Mouse (Mus musculus) heart, embryonic 13.5 days (tissue): Measurements from ENCODE around the gene Ggact. TPM values are rescaled to one million over a fixed set of nuclear protein-coding genes. Genes with fewer than 3 reads are reported as not detected.

Experiments
- ATAC-seq: fragments of 200-750 bp; cut with Nextera tagmentation; 2 replicates; pipeline ENCODE4 v1.8.0; 2017; ENCODE audit warnings: moderate TSS enrichment; ENCODE audit not compliant: insufficient number of reproducible peaks, low FRiP score, low TSS enrichment; ENCODE audit errors: extremely low read depth
- H3K27ac ChIP-seq: fragments of 300-500 bp; sonication (generic); replicated peaks from 2 replicates; pipeline ENCODE4 v1.5.1; 2015; ENCODE audit warnings: moderate library complexity, mild to moderate bottlenecking, inconsistent platforms
- H3K27me3 ChIP-seq: fragments of 300-500 bp; sonication (generic); replicated peaks from 2 replicates; pipeline ENCODE4 v1.6.1; 2015; ENCODE audit warnings: mild to moderate bottlenecking, inconsistent platforms
- H3K36me3 ChIP-seq: fragments of 300-500 bp; sonication (generic); 2 replicates; pipeline ENCODE4 v1.6.1; 2015; ENCODE audit warnings: mild to moderate bottlenecking, inconsistent platforms
- H3K4me1 ChIP-seq: fragments of 300-500 bp; sonication (generic); 2 replicates; pipeline ENCODE4 v1.6.1; 2015; ENCODE audit warnings: inconsistent platforms
- H3K4me2 ChIP-seq: fragments of 300-500 bp; sonication (generic); 2 replicates; pipeline ENCODE4 v1.6.1; 2015; ENCODE audit warnings: inconsistent platforms, mild to moderate bottlenecking, moderate library complexity
- H3K4me3 ChIP-seq: fragments of 300-500 bp; sonication (generic); 2 replicates; pipeline ENCODE4 v1.5.1; 2015; ENCODE audit warnings: moderate library complexity, mild to moderate bottlenecking, inconsistent platforms
- H3K9ac ChIP-seq: fragments of 300-500 bp; sonication (generic); 2 replicates; pipeline ENCODE4 v1.6.1; 2015; ENCODE audit warnings: inconsistent platforms, mild to moderate bottlenecking, moderate library complexity
- H3K9me3 ChIP-seq: fragments of 300-500 bp; sonication (generic); 2 replicates; pipeline ENCODE4 v1.6.1; 2016; ENCODE audit warnings: inconsistent platforms
- WGBS: fragments of 180-500 bp; shearing (Covaris S2); methylation state at CpG from one replicate; pipeline ENCODE4 v1.1.7; 2015; ENCODE audit warnings: mixed read lengths; 5-methylcytosine and 5-hydroxymethylcytosine counted together
- polyA plus RNA-seq: library from polyadenylated mRNA; unstranded; fragments of >200 nt; fragmentation: Nextera tagmentation; extraction: Ambion mirVana; gene quantifications from 2 replicates; pipeline ENCODE4 v1.2.1, GENCODE M21; 2015

Gene Ggact
- polyA plus RNA-seq: 13.8 and 14.7 TPM in 2 replicates

DNA sequence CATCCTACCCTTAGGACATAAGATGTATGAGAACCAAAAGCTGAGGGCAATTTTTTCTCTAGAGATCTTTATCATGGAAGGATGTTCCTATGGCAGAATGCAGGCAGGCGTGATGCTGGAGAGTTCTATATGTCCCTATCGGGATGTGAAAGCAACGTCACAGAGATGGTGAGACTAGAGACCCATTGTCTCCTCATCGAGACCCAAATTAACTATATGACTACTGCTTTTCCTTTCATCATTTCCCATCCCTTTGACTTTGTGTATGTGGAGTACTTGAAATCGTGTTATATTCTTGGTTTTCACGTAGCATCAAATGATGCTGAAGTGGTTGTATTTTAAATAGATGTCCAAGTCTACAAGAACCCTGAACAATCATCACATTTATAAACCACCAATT is at the start of gene Ggact:
Gene Ggact (minus strand): TSS at position 101 of the 400 bp plus-strand sequence.
- peaks cover 8% of the 10 kb centered on the region for H3K4me1 ChIP-seq
- H3K27me3 ChIP-seq: no peaks in the 10 kb centered on the region
- H3K36me3 ChIP-seq: peaks cover 1% of the 10 kb centered on the region; the same call in 1 of the 2 replicates
- 79% methylated on average over 6 of the region's 6 CpGs for WGBS
- H3K9me3 ChIP-seq: no peaks in the 10 kb centered on the region
- peak within 1 kb of the TSS; percentile 81 for H3K4me3 ChIP-seq
- ATAC-seq: no peak
- H3K27ac ChIP-seq: peak within 1 kb of the TSS; percentile 36
- peak within 1 kb of the TSS; percentile 86 for H3K9ac ChIP-seq
- H3K4me2 ChIP-seq: peak within 1 kb of the TSS; percentile 92

DNA sequence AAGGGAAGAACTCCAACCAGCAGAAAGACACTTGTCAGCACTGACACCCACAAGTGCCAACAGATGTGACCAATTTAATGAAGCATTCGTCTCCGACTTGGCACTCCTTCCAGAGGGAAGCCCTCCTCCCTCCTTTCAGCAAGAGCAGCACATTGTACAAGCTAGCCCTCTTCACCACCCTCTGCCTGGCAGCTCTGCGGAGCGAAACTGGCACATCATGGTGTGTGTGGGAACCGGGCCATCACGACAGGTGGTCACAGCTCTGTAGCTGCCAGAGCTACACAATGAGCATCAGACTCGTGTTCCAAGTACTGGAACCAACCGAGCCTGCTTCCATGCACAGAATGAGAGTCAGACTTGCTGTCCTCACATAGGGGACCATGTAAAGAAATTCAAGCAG is 44.4 kb upstream of the Ggact start:
- peaks cover 18% of the 10 kb centered on the region for H3K36me3 ChIP-seq
- H3K27me3 ChIP-seq: no peaks in the 10 kb centered on the region
- no peak overlapping the region for H3K27ac ChIP-seq
- ATAC-seq: no peak
- H3K4me2 ChIP-seq: no peak overlapping the region
- no peaks in the 10 kb centered on the region for H3K4me1 ChIP-seq
- WGBS: 80% methylated on average over 8 of the region's 8 CpGs
- no peak overlapping the region for H3K4me3 ChIP-seq
- no peaks in the 10 kb centered on the region for H3K9me3 ChIP-seq
- H3K9ac ChIP-seq: no peak overlapping the region

DNA sequence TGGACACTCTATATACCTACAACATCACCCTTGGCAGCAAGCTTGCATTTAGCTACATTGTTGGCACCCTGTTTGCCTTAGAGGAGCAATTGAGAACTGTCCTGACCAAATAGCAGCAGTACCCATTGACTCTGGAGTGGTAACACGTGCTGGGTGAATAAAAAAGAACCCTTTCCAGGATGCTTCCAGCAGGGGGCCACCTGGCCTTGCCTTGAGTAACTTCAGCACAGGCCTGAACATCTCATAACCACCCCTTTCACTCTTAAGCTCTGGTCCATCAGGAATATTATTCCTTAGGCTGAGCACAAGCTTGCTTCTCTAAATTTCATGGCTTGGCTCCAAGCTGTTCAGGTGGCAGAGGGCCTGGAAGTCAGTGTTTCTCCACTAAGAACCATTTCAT is 39.8 kb upstream of the Ggact start:
- Histone ChIP-seq H3K9ac (no peak overlapping the region), H3K27me3 (no peaks in the 10 kb centered on the region), H3K4me2 (no peak overlapping the region), H3K27ac (no peak overlapping the region), H3K36me3 (peaks cover 15% of the 10 kb centered on the region), H3K4me1 (no peaks in the 10 kb centered on the region), H3K4me3 (no peak overlapping the region), H3K9me3 (no peaks in the 10 kb centered on the region)
- 12% methylated on average over 1 of the region's 1 CpGs for WGBS
- ATAC-seq: peak; percentile 46; the same call in 1 of the 2 replicates

DNA sequence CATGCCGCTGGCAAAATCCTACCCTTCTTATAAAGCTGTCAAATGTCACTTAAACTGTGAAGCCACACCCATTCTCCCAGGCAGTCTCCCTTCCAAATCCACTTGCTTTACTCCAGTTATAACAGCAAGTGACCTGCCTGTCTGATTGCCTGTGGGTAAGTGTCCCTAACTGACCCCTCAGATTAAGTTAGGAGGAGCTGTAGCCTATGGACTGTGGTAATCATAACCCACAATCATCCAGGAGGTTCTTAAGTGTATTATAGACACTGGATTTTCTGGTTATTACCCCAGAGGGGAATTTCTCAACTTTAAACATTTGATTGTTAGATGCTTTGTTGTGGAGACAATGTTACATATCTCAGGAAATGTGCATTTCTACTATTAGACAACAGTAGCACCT is 39.0 kb upstream of the Ggact start:
- Histone ChIP-seq H3K27me3 (no peaks in the 10 kb centered on the region), H3K36me3 (peaks cover 16% of the 10 kb centered on the region), H3K9me3 (no peaks in the 10 kb centered on the region), H3K9ac (no peak overlapping the region), H3K27ac (no peak overlapping the region), H3K4me2 (no peak overlapping the region), H3K4me3 (no peak overlapping the region), H3K4me1 (no peaks in the 10 kb centered on the region)
- ATAC-seq: no peak
- WGBS: 84% methylated on average over 1 of the region's 1 CpGs

DNA sequence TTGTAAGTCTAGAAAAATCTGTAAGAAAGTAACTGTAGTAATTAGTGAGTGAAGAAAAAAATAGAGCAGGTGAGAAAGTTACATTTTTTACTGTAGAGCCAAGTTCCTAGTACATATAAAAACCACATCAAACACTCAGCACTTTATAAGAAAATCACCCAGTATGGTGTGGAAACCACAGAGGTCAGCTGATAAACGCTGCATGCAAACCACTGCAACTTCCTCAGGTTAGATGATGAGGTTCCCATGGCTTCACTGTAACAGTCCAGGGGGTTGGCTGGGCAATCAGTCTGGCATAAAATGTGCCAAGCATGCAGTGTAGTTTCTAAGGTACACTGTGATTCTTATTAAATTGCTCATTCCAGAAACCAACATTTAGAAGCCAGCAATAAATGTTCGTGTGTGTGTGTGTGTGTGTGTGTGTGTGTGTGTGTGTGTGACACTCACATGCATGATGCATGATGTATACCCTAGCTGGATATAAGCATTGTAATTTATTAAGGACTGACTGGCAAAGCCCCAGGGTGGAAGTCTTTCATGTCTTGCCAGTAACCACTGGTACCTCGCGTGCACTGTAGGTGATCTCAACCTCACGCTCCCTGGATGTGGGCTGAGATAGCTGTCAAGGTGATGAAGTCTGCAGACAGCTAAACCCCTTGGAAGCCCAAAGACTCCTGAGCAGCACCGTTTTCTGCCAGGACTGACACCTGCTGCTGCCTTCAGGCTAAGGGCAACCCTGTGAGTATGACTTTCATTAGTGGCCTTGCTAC is 38.3 kb upstream of the Ggact start:
- Histone ChIP-seq H3K4me3 (no peak overlapping the region), H3K9me3 (no peaks in the 10 kb centered on the region), H3K27ac (no peak overlapping the region), H3K9ac (no peak overlapping the region), H3K4me2 (no peak overlapping the region), H3K36me3 (peaks cover 18% of the 10 kb centered on the region), H3K4me1 (no peaks in the 10 kb centered on the region), H3K27me3 (no peaks in the 10 kb centered on the region)
- ATAC-seq: no peak
- 82% methylated on average over 6 of the region's 6 CpGs for WGBS

DNA sequence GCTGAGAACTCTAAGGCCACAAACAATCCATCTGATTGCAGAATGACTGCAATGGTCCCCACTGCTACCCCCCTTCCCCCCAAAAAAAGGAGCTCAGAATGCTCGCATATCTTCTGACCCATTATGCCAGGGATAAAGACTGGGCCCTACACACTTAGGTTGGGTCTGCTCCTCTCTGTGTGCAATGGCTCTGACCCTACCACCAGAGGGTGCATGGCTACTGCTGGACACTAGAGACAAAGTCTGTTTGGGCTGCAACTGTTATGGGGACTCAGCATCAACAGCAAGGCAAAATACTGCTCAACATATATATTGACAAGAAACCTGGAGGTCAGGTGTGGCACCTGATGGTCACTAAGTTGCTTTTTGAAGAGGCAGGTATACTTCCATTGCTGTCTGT is 37.4 kb upstream of the Ggact start:
- Histone ChIP-seq H3K4me3 (no peak overlapping the region), H3K9me3 (no peaks in the 10 kb centered on the region), H3K9ac (no peak overlapping the region), H3K4me2 (no peak overlapping the region), H3K27ac (no peak overlapping the region), H3K4me1 (no peaks in the 10 kb centered on the region), H3K27me3 (no peaks in the 10 kb centered on the region), H3K36me3 (peaks cover 21% of the 10 kb centered on the region)
- 81% methylated on average over 1 of the region's 1 CpGs for WGBS
- no peak for ATAC-seq

DNA sequence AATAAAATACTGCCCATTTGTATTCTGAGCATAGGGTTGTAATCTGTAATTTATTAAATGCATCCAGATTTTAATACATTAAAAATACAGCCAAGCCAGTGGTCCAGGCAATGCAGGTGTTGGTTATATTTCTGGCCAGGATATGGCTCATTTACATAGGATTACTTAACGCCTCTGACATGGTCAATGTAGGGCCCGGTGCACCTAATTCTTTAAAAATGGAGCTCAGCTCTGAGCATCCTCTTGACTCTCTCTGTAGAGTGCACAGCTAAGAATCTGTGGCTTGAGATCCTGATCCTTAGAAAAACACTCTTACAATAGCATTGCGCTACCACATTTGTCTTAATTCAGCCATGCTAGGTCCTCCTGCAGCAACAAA is 29.9 kb upstream of the Ggact start:
- no peaks in the 10 kb centered on the region for H3K27me3 ChIP-seq
- H3K4me3 ChIP-seq: no peak overlapping the region
- H3K27ac ChIP-seq: no peak overlapping the region
- peaks cover 49% of the 10 kb centered on the region for H3K36me3 ChIP-seq
- WGBS: 93% methylated on average over 3 of the region's 3 CpGs
- no peak overlapping the region for H3K4me2 ChIP-seq
- no peaks in the 10 kb centered on the region for H3K4me1 ChIP-seq
- no peaks in the 10 kb centered on the region for H3K9me3 ChIP-seq
- no peak for ATAC-seq
- no peak overlapping the region for H3K9ac ChIP-seq

DNA sequence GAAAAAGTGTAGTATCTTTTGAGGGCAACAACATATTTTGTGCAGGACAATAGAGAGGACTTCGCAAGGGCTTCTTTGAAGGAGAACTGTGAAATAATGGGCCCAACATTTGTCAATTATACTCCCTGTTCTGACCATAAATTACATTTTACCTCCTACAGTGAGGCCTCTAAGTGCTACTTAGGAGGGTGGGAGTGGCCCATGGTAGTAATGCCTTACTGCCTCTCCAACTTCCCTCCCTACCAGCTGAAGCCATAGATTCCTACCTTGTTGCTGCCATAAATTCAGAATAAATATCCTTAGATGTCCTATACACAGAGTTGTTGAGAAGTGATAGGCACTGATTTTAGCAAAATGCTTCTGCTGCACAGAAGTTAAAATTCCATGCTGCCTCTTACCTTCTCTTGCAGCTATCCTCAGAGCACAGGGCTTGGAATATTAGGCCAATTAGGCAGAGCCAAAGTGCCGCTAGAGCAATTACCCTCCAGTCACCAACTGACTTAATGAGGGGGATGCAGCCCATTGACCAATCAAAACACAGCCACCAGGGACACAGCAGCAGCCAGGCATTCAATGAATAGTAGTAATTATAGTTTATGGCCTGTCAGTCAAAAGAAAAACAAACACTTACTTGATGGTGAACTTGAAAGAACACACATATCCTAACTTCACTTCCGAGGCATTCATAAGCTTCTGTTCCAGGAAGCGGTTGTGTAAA is 29.4 kb upstream of the Ggact start:
- WGBS: 78% methylated on average over 4 of the region's 4 CpGs
- no peak overlapping the region for H3K4me3 ChIP-seq
- ATAC-seq: no peak

DNA sequence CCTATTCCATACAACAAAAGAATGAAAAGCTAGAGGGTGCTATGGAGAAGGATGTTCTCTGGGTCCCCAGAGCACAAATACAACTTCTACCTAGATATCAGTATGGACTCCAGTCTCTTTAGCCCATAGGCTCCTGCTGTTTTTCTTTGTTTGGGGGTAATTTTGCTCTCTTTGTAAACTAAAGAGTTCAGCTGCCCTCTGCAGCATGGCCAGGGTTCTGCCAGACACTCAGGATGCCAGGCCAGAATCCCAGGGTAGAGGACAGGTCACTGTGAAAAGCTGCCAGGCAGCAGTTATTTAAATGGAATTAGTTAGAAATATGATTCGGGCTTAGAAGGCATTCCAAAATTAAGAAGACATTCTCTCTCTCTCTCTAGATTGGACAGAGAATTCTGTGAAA is 22.9 kb upstream of the Ggact start:
- no peak overlapping the region for H3K9ac ChIP-seq
- no peak overlapping the region for H3K4me3 ChIP-seq
- ATAC-seq: no peak
- WGBS: 74% methylated on average over 1 of the region's 1 CpGs
- H3K27me3 ChIP-seq: no peaks in the 10 kb centered on the region
- no peak overlapping the region for H3K27ac ChIP-seq
- H3K4me2 ChIP-seq: no peak overlapping the region
- no peaks in the 10 kb centered on the region for H3K4me1 ChIP-seq
- H3K36me3 ChIP-seq: peaks cover 32% of the 10 kb centered on the region
- no peaks in the 10 kb centered on the region for H3K9me3 ChIP-seq

More for the DNA sequence above, 29.4 kb upstream of the Ggact start:
- H3K4me2 ChIP-seq: no peak overlapping the region
- H3K27ac ChIP-seq: no peak overlapping the region
- H3K9ac ChIP-seq: no peak overlapping the region
- no peaks in the 10 kb centered on the region for H3K4me1 ChIP-seq
- H3K36me3 ChIP-seq: peaks cover 49% of the 10 kb centered on the region
- no peaks in the 10 kb centered on the region for H3K27me3 ChIP-seq
- no peaks in the 10 kb centered on the region for H3K9me3 ChIP-seq

DNA sequence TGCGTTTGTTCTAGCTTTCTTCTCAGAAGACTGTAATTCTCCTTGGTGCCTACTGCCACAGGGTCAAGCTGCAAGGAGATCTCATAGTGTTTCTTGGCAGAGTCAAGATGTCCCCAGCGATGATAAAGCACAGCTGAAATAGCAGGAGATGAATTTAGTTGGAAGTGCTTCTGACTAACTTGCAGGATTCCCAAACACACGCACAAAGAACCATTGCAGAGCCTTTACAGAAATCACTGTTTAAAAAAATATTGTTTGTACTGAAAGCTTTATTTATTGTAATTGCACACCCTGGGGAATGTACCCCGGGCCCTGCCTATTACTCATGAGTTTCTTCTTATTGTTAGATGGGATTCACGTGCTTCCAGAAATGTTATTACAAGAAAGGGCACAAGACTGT is 6.5 kb upstream of the Ggact start:
- no peaks in the 10 kb centered on the region for H3K9me3 ChIP-seq
- no peak for ATAC-seq
- no peaks in the 10 kb centered on the region for H3K27me3 ChIP-seq
- no peak overlapping the region for H3K9ac ChIP-seq
- 63% methylated on average over 5 of the region's 5 CpGs for WGBS
- H3K4me3 ChIP-seq: no peak overlapping the region
- H3K36me3 ChIP-seq: peaks cover 18% of the 10 kb centered on the region; the same call in 1 of the 2 replicates
- H3K27ac ChIP-seq: no peak overlapping the region
- no peaks in the 10 kb centered on the region for H3K4me1 ChIP-seq
- H3K4me2 ChIP-seq: no peak overlapping the region

DNA sequence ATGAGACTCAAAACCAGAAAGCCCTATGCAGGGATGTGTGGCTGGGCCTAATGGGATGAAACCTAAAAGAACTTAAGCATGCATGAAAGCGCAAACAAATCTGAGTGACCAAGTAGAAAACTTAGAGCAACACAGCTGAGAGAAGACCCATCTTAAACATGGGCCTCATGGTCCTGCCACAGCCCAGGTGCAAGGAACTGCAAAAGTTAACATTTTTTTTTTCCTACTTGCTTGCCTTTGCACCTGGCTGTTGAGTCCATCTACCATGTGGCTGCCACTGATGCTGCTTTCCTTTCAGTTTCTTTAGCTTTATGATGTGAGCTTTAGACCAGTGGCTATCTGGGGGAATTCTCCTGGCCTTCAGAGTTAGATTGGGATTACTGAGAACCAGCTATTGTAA is 4.1 kb upstream of the Ggact start:
- WGBS: 92% methylated on average over 1 of the region's 1 CpGs
- ATAC-seq: no peak
- Histone ChIP-seq H3K9me3 (no peaks in the 10 kb centered on the region), H3K27me3 (no peaks in the 10 kb centered on the region), H3K9ac (no peak overlapping the region), H3K27ac (no peak overlapping the region), H3K4me1 (no peaks in the 10 kb centered on the region), H3K4me2 (no peak overlapping the region), H3K36me3 (peaks cover 12% of the 10 kb centered on the region; the same call in 1 of the 2 replicates), H3K4me3 (no peak overlapping the region)
